Mouse (Mus musculus) adrenal gland, adult 8-10 months (tissue): ENCODE measurements around the gene Hbq1a. TPM values are rescaled to one million over a fixed set of nuclear protein-coding genes. Genes with fewer than 3 reads are reported as not detected.

Experiments
- DNase-seq: peaks from one replicate; pipeline ENCODE4 v3.0.0; 2022
- total RNA-seq, 4 experiments: library from RNA; stranded (reverse); gene quantifications; 2 replicates each; pipeline ENCODE4 v1.2.4; 2022

Gene Hbq1a
- total RNA-seq, 4 experiments from 2014 or later, result 0.54 TPM; not detected in 3

DNA sequence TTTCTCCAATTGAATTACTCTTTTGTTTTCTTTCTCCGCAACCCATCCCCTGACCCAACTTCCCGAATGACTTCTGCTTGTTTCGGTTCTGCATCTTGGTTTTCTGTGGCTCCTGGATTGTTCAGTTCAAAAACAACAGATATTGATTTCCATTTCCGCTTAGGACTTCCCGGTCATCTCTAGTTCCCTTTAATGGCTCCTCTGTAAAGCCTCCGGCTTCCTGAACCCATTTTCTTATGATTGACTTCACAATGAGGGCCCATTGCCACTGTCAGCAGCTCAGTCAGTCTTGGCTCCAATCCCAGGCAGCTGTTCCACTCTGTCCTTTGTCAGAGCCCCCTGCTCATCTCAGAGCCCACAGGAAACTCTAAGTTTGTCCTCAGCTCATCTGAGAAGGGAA, 31.2 kb downstream of the Hbq1a start:
- no peak for DNase-seq

DNA sequence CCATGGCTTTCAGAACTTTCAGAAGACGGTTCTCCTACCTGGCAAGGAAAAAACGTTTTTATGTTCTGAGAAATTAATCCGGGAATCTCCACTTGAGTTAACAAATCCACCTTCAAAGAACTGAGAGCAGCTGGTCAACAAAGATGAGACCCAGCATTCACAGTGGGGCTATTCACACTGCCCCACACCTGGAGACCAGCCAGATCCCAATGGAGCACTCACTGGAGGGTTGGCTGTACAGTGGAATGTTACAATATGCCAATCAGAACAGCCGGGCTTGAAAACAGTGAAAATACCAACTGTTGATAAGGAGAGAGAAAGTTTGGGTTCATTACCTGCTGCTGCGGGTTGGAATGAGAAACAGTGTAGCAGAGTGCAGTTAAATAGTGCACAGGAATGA, 32.0 kb downstream of the Hbq1a start:
- no peak for DNase-seq

DNA sequence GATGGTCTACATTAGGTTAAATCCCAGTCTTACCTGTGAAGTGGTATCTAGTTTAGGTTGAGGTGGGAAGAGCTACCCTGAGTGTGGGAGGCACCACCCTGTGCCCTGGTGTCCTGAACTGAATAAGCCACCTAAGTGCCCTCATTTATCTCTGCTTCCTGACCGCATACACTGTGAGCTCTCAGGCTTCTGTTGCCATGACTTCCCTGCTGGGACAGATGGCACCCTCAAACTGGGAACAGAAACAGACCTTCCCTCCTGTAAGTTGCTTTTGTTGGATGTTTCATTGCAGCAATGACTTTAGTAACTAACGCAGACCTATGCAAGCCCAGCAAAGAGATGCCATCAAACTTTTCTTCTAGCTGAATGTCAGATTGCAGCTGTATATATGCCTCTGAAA, 33.4 kb downstream of the Hbq1a start:
- no peak for DNase-seq

DNA sequence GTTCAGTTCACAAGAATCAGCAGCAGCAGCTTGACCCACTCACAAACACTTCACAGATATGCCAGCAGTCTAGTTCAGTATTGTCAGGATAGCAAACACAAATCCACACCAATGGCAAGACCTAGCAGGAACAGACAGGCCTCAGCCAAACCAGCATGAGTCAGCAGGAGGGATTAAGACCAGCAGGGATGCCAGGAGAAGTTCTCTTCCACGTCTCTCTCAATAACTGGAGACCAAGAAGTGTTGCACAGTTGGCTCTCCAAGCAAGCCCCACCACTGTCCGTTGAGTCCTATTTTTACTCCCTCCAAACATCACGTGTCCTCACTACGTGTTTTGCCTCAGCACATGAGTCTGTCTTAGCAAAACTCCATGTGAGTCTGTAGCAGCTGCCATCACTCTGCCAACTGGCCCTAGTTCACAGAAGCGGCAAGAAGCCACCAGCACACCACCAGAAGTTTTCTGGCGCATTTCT, 36.6 kb downstream of the Hbq1a start:
- no peak for DNase-seq

DNA sequence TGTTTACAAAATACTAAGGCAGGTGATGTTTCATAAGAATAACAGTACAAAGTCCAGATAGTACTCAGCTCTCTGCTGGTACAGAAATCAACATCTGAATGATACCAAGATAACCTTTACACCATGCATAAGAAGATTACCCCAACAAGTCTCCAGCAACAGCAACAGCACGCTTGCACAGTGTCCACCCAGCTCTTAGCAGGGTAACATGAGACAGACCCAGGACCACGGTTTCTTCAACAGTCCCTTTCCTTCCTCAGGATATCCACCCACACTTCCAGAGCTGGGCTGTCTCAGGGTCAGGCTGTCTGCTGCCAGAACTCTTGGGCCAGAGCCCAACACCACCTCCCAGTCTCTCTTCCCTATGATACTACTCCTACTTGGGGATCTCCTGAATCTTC, 39.3 kb downstream of the Hbq1a start:
- no peak for DNase-seq

DNA sequence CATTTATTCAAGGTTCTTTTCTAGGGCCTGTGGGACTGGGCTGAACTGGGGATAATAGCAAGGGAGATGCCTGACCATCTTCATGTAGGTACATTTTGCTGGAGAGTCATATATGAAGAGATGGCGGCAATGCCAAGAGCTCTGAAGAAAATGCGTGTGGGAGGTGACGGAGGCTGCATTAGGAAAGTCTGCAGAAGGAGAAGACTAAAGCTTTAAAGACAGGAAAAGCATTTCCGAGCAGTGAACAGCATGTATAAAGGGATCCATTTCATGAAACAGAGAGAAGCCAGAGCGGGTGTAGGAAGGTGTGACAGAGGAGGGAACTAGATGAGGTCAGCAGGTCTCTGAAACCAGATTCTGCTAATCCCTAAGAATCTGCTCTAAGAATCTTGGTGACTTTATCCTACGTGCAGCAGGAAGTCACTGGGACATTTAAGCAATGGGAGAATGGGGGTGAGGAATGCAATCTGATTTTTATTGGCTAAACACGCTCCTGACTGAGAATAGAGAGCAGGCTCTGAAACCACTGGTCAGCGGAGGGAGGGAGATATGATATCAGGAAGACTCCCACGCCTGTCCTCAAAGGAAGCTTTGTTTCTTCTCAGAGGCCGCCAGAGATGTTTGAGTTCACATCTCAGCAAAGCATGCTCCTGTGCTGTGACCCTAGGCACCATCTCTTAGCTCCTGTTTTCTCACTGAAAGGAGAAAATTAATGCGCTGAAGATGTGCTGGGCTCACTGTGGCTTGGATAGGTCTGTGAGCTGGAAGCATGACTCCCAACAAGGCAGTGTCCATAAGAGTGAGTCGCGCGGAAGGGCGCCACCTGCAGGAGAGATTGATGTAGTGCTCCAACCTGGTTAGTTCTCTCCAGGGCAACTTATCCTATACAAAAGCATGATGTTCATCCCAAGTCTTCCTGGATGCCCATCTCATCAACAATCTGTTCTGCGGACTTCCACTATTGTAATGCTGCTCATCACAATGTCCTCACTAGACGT, 40.9 kb downstream of the Hbq1a start:
- DNase-seq, result no peak

DNA sequence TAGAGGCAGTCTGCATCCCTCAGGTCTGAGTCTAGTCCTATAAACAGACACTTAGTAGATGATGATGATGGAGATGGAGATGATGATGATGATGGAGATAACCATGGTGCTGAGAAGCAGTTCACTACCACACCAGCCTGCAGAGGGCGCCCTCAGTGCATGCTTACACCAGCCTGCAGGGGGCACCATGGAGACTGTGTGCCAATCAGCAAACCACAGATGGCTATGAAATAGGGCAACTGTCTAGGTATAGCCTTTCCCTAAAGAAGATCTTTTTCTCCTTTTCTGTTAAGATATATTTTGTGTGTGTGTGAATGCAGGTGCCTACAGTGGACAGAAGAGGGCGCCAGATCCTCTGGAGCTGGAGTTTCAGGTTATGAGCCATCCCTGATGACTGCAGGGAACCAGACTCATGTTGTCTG, 42.9 kb downstream of the Hbq1a start:
- no peak for DNase-seq

DNA sequence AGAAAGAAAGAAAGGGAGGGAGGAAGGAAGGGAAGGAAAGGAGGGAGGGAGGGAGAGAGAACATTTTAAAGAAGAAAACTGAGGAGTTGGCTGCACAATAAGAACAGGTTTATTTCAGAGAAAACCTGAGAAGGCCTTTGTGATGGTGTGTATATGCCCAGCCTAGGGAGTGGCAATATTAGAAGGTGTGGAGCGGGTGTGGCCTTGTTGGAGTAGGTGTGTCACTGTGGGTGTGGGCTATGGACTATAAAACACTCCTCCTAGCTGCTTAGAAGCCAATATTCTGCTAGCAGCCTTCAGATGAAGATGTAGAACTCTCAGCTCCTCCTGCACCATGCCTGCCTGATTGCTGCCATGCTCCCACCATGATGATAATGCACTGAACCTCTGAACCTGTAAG, 43.5 kb downstream of the Hbq1a start:
- DNase-seq, result no peak

DNA sequence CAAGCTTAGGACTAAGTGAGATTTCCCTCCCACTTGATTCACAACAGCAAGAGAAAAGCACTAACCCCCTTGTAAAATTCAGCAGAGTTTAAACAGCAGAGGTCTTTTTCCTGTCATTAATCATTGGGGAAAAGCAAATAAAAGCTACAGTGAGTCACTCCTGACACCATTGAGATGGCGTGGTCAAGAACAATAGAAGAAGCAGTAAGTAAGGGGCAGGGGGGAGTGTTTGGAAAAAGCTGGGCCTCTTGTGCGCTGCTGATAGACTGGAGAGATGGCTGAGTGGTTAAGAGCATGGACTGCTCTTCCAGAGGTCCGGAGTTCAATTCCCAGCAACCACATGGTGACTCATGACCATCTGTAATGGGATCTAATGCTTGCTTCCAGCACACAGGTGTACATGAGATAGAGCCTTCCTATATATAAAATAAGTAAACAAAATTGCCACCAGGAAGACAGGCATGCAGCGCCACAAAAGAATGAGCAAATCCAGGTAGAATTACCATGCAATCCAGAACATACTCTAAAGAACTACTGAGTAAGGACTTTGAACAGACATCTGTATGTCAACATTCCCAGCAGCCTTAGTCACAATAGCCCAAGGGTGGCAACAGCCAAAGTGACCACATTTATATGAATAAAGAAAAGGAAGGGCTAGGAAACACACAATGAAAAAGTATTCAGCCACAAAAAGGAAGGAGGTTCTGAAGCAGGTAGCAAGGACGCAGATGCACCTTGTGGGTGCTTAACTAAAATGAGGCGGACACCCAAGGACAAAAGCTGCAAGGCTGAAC, 45.8 kb downstream of the Hbq1a start:
- no peak for DNase-seq

DNA sequence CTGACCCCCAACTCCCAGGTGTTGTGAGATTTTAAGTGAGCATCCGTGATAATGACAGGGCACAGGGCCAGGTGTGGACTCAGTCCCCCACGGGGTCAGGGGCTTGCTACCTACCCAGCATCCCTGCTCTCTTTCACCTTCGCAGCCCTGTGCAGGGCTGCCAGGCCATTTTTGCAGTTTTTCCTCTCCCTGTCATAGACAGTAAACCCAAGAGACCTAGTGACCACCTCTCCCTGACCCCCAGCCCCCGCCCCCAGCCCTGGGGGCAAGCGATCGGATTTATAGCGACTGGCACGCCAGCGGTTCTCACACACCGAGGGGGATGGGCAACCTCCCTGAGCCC, 47.4 kb downstream of the Hbq1a start:
- no peak for DNase-seq

DNA sequence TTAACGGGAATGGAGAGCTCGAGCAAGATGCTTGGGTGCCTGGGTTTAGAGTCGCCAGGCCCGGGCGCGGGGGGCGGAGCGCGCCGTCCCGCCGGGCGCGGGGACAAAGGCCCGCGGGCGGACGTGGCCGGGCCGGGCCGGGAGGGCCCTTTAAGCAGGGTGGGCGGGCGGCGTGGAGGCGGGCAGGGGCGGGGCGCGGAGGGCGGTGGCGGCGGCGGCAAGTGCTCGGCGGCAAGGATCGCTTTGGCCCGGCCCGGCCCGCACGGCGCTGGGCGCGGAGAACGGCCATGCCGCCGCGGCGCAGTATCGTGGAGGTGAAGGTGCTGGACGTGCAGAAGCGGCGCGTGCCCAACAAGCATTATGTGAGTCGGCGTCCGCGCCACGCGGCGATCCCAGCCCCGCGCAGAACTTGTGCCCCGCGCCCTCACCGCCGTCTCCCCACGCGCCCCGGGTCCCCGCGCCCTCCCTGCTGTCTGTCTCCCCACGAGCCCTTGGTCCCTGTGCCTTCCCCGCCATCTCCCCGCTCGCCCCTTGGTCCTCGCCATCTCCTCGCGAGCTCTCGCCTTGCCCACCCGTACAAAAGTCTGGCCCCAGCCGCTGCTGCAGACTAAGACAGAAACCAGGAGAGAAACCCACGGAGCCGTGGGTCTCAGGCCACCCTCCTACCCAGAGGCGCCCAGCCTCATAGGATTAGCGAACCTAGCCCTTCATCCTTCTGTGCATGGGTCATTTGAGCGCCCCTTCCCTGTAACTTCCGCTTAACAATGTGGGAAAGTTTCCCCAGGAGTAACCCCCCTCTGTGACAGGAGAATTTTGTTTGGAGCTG, 48.0 kb downstream of the Hbq1a start, which contains the start of gene Sh3pxd2b:
Gene Sh3pxd2b, plus strand, starts transcription at position 214 of the 826 bp plus-strand sequence.
- DNase-seq, result peak; percentile 28

DNA sequence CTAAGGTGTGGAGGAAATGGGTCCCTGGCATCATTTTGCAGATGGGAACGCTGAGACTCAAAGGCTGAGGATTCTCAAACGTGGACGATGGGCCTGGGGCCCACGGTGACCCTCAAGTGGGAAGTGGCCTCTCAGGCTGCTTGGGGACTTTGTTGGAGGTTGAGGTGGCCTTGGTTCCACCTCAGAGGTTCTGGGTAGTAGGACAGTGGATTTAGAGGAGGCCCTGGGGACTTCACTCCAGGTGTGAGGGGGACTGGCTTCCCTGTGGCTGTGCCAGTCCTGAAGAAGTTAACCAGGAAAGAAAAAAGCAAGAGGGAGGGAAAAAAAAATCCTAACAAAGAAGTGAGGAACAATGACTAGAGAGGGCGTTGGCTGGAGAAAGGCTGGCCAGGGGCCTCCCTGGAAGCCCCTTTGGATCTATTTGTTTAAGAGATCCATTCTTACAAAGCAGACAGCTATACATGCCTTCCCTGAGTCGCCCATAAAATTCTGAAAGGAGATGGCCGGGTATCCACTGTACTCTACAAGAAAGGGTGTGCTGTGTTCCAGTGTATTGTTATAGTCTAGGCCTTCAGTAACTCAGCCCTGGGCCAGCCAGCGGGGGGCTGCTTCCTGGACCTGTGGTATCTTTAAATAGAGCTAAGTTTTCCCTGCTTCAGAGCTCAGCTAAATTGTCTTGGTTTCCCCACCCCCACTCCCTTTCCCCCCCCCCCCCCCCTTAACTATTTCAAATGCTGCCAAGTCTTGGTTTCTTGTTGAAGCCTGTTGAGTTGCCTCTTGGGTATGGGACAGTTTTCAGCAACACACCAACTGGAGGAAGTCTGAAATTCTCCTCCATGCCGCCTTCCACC, 48.8 kb downstream of the Hbq1a start:
- DNase-seq, result no peak

DNA sequence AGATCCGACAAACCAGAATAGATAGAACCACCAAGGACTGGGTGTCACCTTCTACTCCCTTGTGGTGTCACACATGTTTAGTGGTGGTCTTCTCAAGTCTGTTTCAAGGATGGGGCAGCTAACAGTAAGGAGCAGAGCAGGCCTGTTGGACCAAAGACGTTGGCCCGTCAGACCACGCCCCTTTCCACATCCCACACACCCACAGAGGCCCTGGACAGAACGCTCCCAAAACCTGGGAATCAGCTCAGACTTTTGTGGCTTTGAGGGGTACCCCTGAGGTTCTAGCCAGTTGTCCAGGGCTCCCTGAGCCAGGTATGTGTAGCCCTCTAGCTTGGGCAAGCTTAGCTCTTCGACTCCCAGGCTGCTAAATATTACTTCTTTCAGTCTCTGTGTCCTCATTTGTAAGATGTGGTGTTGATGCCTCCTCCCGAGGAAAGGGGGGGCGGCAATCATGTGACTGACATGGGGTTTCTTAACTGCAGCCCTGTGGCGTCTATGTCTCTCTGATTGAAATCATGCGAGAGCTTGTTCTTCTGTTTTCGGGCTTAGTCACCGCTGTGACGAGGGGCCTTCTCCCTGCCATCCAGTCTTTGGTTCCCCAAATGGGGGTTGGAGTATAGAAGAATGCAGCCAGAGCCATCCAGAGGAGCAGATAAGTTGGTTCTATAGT, 49.5 kb downstream of the Hbq1a start:
- DNase-seq, result no peak

Other genes starting within 250 kb of the Hbq1a start
- under 1 TPM in 3 of 4 experiments, not detected in 1; 0.42 to 0.71 (median 0.62) TPM for gene Il9r, start 99.8 kb upstream of the Hbq1a start, total RNA-seq
- 10 to 100 TPM; 12.7 to 21.5 (median 18.0) TPM for gene Snrnp25, start 94.7 kb upstream of the Hbq1a start, total RNA-seq
- gene Rhbdf1, start 77.8 kb upstream of the Hbq1a start, total RNA-seq, result 10 to 100 TPM; 24.5 to 40.0 (median 33.1) TPM
- gene Mpg, start 73.6 kb upstream of the Hbq1a start, total RNA-seq, result 10 to 100 TPM; 18.2 to 41.0 (median 33.3) TPM
- gene Nprl3, start 32.4 kb upstream of the Hbq1a start, total RNA-seq, result 100 to 1,000 TPM in 2 of 4 experiments, 10 to 100 TPM in 2; 72.8 to 122 (median 105) TPM
- gene Hba-x, start 23.7 kb upstream of the Hbq1a start, total RNA-seq, result not detected
- 1,000 to 10,000 TPM in 1 of 4 experiments, 100 to 1,000 TPM in 3; 803 to 2,295 (median 899) TPM for gene Hba-a1, start 16.6 kb upstream of the Hbq1a start, total RNA-seq
- gene Hbq1b, start 13.1 kb upstream of the Hbq1a start, total RNA-seq, result not detected
- gene Hba-a2, start 3.6 kb upstream of the Hbq1a start, total RNA-seq, result 1,000 to 10,000 TPM in 1 of 4 experiments, 100 to 1,000 TPM in 3; 528 to 1,532 (median 627) TPM
- gene Sh3pxd2b, start 47.8 kb downstream of the Hbq1a start, total RNA-seq, result 10 to 100 TPM in 2 of 4 experiments, 1 to 10 TPM in 2; 5.6 to 10.8 (median 8.8) TPM
- 10 to 100 TPM; 11.5 to 15.9 (median 13.7) TPM for gene Ubtd2, start 155.3 kb downstream of the Hbq1a start, total RNA-seq
- gene Efcab9, start 232.0 kb downstream of the Hbq1a start, total RNA-seq, result 1 to 10 TPM; 1.3 to 2.4 (median 1.6) TPM
- 10 to 100 TPM in 2 of 4 experiments, 1 to 10 TPM in 2; 9.5 to 23.3 (median 14.9) TPM for gene Stk10, start 233.2 kb downstream of the Hbq1a start, total RNA-seq